Mouse (Mus musculus): Measurements from ENCODE around the gene Csrnp3.

DNA sequence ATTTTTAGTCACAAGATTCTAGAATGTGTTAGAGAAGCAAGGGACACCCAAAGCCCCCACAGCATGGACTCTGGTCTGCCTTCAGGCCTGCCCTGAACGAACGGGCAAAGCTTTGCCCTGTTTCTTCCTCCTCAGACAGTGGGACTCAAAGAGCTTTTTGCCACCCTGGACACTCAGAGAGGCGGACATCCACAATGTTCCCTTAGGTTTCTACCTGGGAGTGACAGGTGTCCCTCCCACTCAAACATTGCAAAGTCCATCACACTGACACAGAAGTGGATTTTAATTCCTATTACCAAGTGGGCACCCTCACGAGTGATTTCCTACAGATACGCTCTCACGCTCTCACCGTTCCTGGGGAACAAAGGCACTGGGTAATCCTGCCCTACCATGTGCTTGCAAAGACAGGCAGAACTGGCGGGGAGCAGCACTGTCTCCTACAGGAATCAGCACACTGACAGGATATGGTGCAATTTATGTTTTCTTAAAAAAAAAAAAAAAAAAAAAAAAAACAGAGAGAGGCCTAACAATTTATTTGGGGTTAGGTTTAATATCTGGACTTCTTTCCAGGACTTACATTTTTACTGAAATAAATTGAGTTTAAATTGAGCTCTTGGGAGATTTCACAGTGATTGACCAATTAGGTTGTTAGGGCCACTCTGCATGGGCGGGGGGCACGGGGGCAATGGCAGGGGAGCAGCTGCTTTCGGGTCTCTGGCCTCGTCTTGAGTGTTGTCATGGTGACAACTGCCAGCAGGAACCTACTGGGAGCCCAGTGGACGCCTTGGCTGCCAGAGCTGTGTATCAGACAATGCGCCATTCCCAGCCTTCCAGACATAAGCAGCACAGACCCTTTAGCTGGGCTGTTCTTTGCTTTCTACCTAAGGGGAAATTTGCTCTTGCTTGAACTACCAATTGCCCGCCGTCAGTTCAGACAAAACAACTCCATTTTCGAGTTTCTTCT, 198.2 kb downstream of the Csrnp3 start:
- TF ChIP-seq E2F4 (IDR thresholded peaks at IDR 0.05; ENCODE audit: insufficient replicate concordance, low read depth, low read length) (no peak), ZNF384 (IDR thresholded peaks at IDR 0.05; ENCODE audit: low read depth, low read length) (no peak), POLR2AphosphoS2 (IDR thresholded peaks at IDR 0.05; ENCODE audit: low read depth, low read length) (no peak), POLR2A (IDR thresholded peaks at IDR 0.05; ENCODE audit: low read depth, low read length) (no peak), CTCF (conservative IDR thresholded peaks at IDR 0.05 in 1 of 2, IDR thresholded peaks at IDR 0.05 in 1 of 2; ENCODE audit: low read depth in 2 of 2, low read length in 2 of 2) (no peak), KAT2A (IDR thresholded peaks at IDR 0.05; ENCODE audit: insufficient replicate concordance, low read length) (no peak), PAX5 (IDR thresholded peaks at IDR 0.05; ENCODE audit: low read length) (no peak), ZC3H11A (IDR thresholded peaks at IDR 0.05; ENCODE audit: low read depth, low read length) (no peak), USF2 (conservative IDR thresholded peaks at IDR 0.05; ENCODE audit: low read depth, low read length) (no peak), CHD2 (IDR thresholded peaks at IDR 0.05; ENCODE audit: low read length) (no peak), MAX (IDR thresholded peaks at IDR 0.05; ENCODE audit: low read length) (no peak), ELF1 (IDR thresholded peaks at IDR 0.05; ENCODE audit: low read depth, low read length) (no peak)

All from CH12.LX (cell line).